Mouse (Mus musculus) heart, embryonic 13.5 days (tissue): ENCODE measurements around the gene Foxp1. TPM values are rescaled to one million over a fixed set of nuclear protein-coding genes. Genes with fewer than 3 reads are reported as not detected.

Experiments
- ATAC-seq: fragments of 200-750 bp; cut with Nextera tagmentation; 2 replicates; pipeline ENCODE4 v1.8.0; 2017; ENCODE audit warnings: moderate TSS enrichment; ENCODE audit not compliant: insufficient number of reproducible peaks, low FRiP score, low TSS enrichment; ENCODE audit errors: extremely low read depth
- H3K27ac ChIP-seq: fragments of 300-500 bp; sonication (generic); replicated peaks from 2 replicates; pipeline ENCODE4 v1.5.1; 2015; ENCODE audit warnings: moderate library complexity, mild to moderate bottlenecking, inconsistent platforms
- H3K27me3 ChIP-seq: fragments of 300-500 bp; sonication (generic); replicated peaks from 2 replicates; pipeline ENCODE4 v1.6.1; 2015; ENCODE audit warnings: mild to moderate bottlenecking, inconsistent platforms
- H3K36me3 ChIP-seq: fragments of 300-500 bp; sonication (generic); 2 replicates; pipeline ENCODE4 v1.6.1; 2015; ENCODE audit warnings: mild to moderate bottlenecking, inconsistent platforms
- H3K4me1 ChIP-seq: fragments of 300-500 bp; sonication (generic); 2 replicates; pipeline ENCODE4 v1.6.1; 2015; ENCODE audit warnings: inconsistent platforms
- H3K4me2 ChIP-seq: fragments of 300-500 bp; sonication (generic); 2 replicates; pipeline ENCODE4 v1.6.1; 2015; ENCODE audit warnings: inconsistent platforms, mild to moderate bottlenecking, moderate library complexity
- H3K4me3 ChIP-seq: fragments of 300-500 bp; sonication (generic); 2 replicates; pipeline ENCODE4 v1.5.1; 2015; ENCODE audit warnings: moderate library complexity, mild to moderate bottlenecking, inconsistent platforms
- H3K9ac ChIP-seq: fragments of 300-500 bp; sonication (generic); 2 replicates; pipeline ENCODE4 v1.6.1; 2015; ENCODE audit warnings: inconsistent platforms, mild to moderate bottlenecking, moderate library complexity
- H3K9me3 ChIP-seq: fragments of 300-500 bp; sonication (generic); 2 replicates; pipeline ENCODE4 v1.6.1; 2016; ENCODE audit warnings: inconsistent platforms
- WGBS: fragments of 180-500 bp; shearing (Covaris S2); methylation state at CpG from one replicate; pipeline ENCODE4 v1.1.7; 2015; ENCODE audit warnings: mixed read lengths; 5-methylcytosine and 5-hydroxymethylcytosine counted together
- polyA plus RNA-seq: library from polyadenylated mRNA; unstranded; fragments of >200 nt; fragmentation: Nextera tagmentation; extraction: Ambion mirVana; gene quantifications from 2 replicates; pipeline ENCODE4 v1.2.1, GENCODE M21; 2015

Foxp1 gene
- polyA plus RNA-seq, 1 experiment from 2014 or later = 71.7 TPM

GRCm38 (mm10) chr6:99520676-99521037 is 1.9 kb downstream of the Foxp1 start:
- ATAC-seq = peak; percentile 39; the same call in 1 of the 2 replicates
- peak overlapping the region; percentile 100 for H3K27ac ChIP-seq
- no peaks in the 10 kb centered on the region for H3K9me3 ChIP-seq
- no peaks in the 10 kb centered on the region for H3K36me3 ChIP-seq
- peak overlapping the region; percentile 84 for H3K4me2 ChIP-seq
- under 1% methylated on average over 25 of the region's 27 CpGs for WGBS
- peaks cover 19% of the 10 kb centered on the region for H3K4me1 ChIP-seq
- no peaks in the 10 kb centered on the region for H3K27me3 ChIP-seq
- peak overlapping the region; percentile 98 for H3K9ac ChIP-seq
- H3K4me3 ChIP-seq = peak overlapping the region; percentile 94

- Histone ChIP-seq H3K4me2 (peak overlapping the region; percentile 84), H3K4me3 (peak overlapping the region; percentile 94), H3K4me1 (peaks cover 19% of the 10 kb centered on the region), H3K9me3 (no peaks in the 10 kb centered on the region), H3K27ac (peak overlapping the region; percentile 100), H3K36me3 (no peaks in the 10 kb centered on the region), H3K9ac (peak overlapping the region; percentile 98), H3K27me3 (no peaks in the 10 kb centered on the region)
- 6% methylated on average over 38 of the region's 38 CpGs for WGBS
- ATAC-seq = no peak
Observed at GRCm38 (mm10) chr6:99519806-99520675, 2.5 kb downstream of the Foxp1 start.

GRCm38 (mm10) chr6:99519052-99519451 is 3.5 kb downstream of the Foxp1 start:
- H3K9ac ChIP-seq = peak overlapping the region; percentile 98; the same call in 1 of the 2 replicates
- 52% methylated on average over 4 of the region's 4 CpGs for WGBS
- no peaks in the 10 kb centered on the region for H3K36me3 ChIP-seq
- peak overlapping the region; percentile 94 for H3K4me3 ChIP-seq
- no peaks in the 10 kb centered on the region for H3K27me3 ChIP-seq
- no peak overlapping the region for H3K27ac ChIP-seq
- H3K4me1 ChIP-seq = peaks cover 12% of the 10 kb centered on the region
- ATAC-seq = no peak
- no peaks in the 10 kb centered on the region for H3K9me3 ChIP-seq
- peak overlapping the region; percentile 84 for H3K4me2 ChIP-seq

GRCm38 (mm10) chr6:99515667-99516199 is 6.8 kb downstream of the Foxp1 start:
- Histone ChIP-seq H3K36me3 (no peaks in the 10 kb centered on the region), H3K4me2 (no peak overlapping the region), H3K27me3 (no peaks in the 10 kb centered on the region), H3K9me3 (no peaks in the 10 kb centered on the region), H3K4me3 (no peak overlapping the region), H3K9ac (no peak overlapping the region), H3K27ac (no peak overlapping the region), H3K4me1 (peaks cover 28% of the 10 kb centered on the region)
- 87% methylated on average over 7 of the region's 7 CpGs for WGBS
- no peak for ATAC-seq

DNA sequence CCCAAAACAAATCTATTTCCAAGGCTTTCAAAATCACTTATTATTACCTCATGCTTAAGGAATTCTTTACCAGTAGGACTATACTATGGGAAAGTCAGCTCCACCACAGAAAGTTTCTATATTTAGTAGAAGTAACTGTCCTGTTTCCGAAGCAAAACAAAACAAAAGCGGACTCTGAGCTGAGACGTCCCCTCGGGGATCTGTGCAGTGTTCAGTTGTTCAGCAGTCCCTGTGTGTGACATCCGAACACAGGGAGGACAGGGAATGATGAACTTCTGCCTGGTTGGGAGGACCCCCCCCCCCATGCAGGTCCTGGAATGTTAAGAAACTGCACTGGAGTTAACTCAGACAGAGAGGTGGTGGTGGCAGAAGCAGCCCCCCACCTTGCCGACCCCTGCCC is 10.7 kb downstream of the Foxp1 start:
- ATAC-seq = no peak
- peak overlapping the region; percentile 55 for H3K27ac ChIP-seq
- no peaks in the 10 kb centered on the region for H3K27me3 ChIP-seq
- H3K4me3 ChIP-seq = peak overlapping the region; percentile 22; the same call in 1 of the 2 replicates
- 14% methylated on average over 6 of the region's 6 CpGs for WGBS
- peaks cover 37% of the 10 kb centered on the region for H3K4me1 ChIP-seq
- peak overlapping the region; percentile 61 for H3K4me2 ChIP-seq
- no peaks in the 10 kb centered on the region for H3K9me3 ChIP-seq
- H3K9ac ChIP-seq = peak overlapping the region; percentile 68
- H3K36me3 ChIP-seq = 0 out of 2 replicates have a peak, but pooled peaks cover 6% of the 10 kb centered on the region

DNA sequence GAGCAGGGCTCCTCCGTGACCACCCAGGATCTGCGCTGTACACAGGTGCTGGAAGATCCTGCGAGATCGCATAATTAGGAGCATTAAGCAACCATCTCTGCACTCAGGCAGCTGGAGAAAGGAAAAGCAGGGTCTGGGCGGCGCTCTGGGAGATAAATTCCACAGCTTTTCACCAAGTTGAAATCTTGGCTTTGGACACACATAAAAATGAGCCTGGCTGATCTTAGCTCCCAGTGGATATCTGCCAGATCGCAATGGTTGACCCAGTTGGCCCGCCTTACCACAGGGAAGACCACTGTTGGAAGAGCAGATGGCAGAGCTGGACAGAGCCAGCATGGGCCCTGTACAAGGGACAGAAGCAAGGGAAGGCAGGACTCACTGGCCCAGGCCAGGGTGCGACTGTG is 13.3 kb downstream of the Foxp1 start:
- 77% methylated on average over 9 of the region's 9 CpGs for WGBS
- H3K4me2 ChIP-seq = no peak overlapping the region
- H3K4me3 ChIP-seq = no peak overlapping the region
- peaks cover 37% of the 10 kb centered on the region for H3K4me1 ChIP-seq
- no peak for ATAC-seq
- H3K27ac ChIP-seq = no peak overlapping the region
- no peaks in the 10 kb centered on the region for H3K9me3 ChIP-seq
- H3K9ac ChIP-seq = no peak overlapping the region
- H3K27me3 ChIP-seq = no peaks in the 10 kb centered on the region
- H3K36me3 ChIP-seq = peaks cover 28% of the 10 kb centered on the region

- Histone ChIP-seq H3K36me3 (peaks cover 34% of the 10 kb centered on the region), H3K4me2 (no peak overlapping the region), H3K27ac (no peak overlapping the region), H3K4me1 (peaks cover 32% of the 10 kb centered on the region), H3K27me3 (no peaks in the 10 kb centered on the region), H3K9ac (no peak overlapping the region), H3K4me3 (no peak overlapping the region), H3K9me3 (no peaks in the 10 kb centered on the region)
- WGBS = 78% methylated on average over 6 of the region's 6 CpGs
- ATAC-seq = no peak
Observed at GRCm38 (mm10) chr6:99506816-99507215, 15.7 kb downstream of the Foxp1 start.

DNA sequence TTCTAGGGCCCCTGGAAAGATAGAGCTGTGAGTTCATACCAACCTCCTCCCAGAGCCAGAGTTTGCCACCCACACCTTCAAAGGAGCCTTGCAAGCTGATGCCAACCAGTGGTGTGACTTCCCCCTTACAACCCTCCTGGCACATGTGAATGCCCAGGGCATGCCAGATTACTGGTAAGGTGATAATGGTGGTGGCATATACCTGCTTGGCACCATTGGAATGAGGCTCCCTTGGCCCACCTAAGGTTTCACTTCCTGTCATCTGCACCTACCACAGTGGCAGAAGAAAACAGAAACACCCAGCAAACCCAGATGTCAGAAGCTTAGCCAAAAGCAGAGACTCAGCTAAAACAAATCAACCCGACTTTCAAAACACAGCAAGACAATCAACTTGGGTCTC is 18.8 kb downstream of the Foxp1 start:
- 82% methylated on average over 1 of the region's 1 CpGs for WGBS
- Histone ChIP-seq H3K9ac (no peak overlapping the region), H3K27ac (no peak overlapping the region), H3K4me2 (no peak overlapping the region), H3K9me3 (no peaks in the 10 kb centered on the region), H3K27me3 (no peaks in the 10 kb centered on the region), H3K4me1 (peaks cover 11% of the 10 kb centered on the region), H3K36me3 (peaks cover 34% of the 10 kb centered on the region), H3K4me3 (no peak overlapping the region)
- no peak for ATAC-seq

DNA sequence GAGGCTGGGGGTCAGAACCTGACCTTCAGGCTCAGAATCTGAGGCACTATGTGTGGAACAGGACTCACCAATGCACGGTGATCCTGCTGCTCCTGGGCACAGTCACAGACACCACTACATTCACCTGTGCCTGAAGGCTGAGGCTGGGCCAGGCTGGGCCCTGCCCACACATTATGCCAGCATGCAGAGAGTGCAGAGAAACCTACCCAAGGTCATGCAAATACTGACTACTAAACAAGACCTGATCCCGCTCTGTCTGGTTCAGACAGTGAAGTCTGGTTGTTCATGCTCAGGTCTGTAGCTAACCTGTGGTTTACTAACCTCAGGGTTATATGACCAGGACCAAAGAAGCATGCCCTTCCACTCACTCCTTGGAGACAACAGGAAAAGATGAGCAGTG is 19.8 kb downstream of the Foxp1 start:
- Histone ChIP-seq H3K4me3 (no peak overlapping the region), H3K9ac (no peak overlapping the region), H3K27me3 (no peaks in the 10 kb centered on the region), H3K4me1 (peaks cover 11% of the 10 kb centered on the region; the same call in 1 of the 2 replicates), H3K36me3 (peaks cover 34% of the 10 kb centered on the region), H3K9me3 (no peaks in the 10 kb centered on the region), H3K4me2 (no peak overlapping the region), H3K27ac (no peak overlapping the region)
- WGBS = 79% methylated on average over 2 of the region's 2 CpGs
- no peak for ATAC-seq

GRCm38 (mm10) chr6:99502314-99502713 is 20.2 kb downstream of the Foxp1 start:
- Histone ChIP-seq H3K4me3 (no peak overlapping the region), H3K4me1 (peaks cover 11% of the 10 kb centered on the region; the same call in 1 of the 2 replicates)
- no peak for ATAC-seq

GRCm38 (mm10) chr6:99500570-99501270 is 21.8 kb downstream of the Foxp1 start:
- no peak for ATAC-seq
- Histone ChIP-seq H3K4me3 (no peak overlapping the region), H3K36me3 (peaks cover 18% of the 10 kb centered on the region), H3K4me1 (peaks cover 26% of the 10 kb centered on the region), H3K27ac (no peak overlapping the region), H3K4me2 (no peak overlapping the region), H3K9me3 (no peaks in the 10 kb centered on the region), H3K9ac (no peak overlapping the region), H3K27me3 (no peaks in the 10 kb centered on the region)
- 85% methylated on average over 3 of the region's 3 CpGs for WGBS

More at GRCm38 (mm10) chr6:99502314-99502713, 20.2 kb downstream of the Foxp1 start:
- 80% methylated on average over 6 of the region's 6 CpGs for WGBS
- Histone ChIP-seq H3K27ac (no peak overlapping the region), H3K9ac (no peak overlapping the region), H3K36me3 (peaks cover 30% of the 10 kb centered on the region), H3K9me3 (no peaks in the 10 kb centered on the region), H3K27me3 (no peaks in the 10 kb centered on the region), H3K4me2 (no peak overlapping the region)
